ENCODE assay signal across 10 mouse cellular contexts in genomic region chr4:119068918-119069317, GRCm38 (mm10). TPM values are rescaled to one million over a fixed set of nuclear protein-coding genes. Genes with fewer than 3 reads are reported as not detected.
DNase-seq lines count a peak whose midpoint lies in the region; ATAC-seq lines count a peak whose summit lies in the region.
"Had no signal": no experiment of that assay in that cellular context is flagged by ENCODE, and none has a peak within 500 bp of the region (broad histone marks: within the 10 kb centered on the region; RNA-seq: fewer than 3 reads in every experiment).

No protein-coding gene starts in this region.

- 71% methylated on average over 6 of the region's 6 CpGs for WGBS in hindbrain, embryonic 10.5 days
- 65% methylated on average over 6 of the region's 6 CpGs for WGBS in hindbrain, embryonic 13.5 days
- WGBS in liver, embryonic 13.5 days (ENCODE audit: insufficient replicate concordance) = 33% methylated on average over 6 of the region's 6 CpGs

- H3K27ac ChIP-seq in hindbrain, embryonic 10.5 days = peak overlapping the region; percentile 71
- no peak overlapping the region for H3K27ac ChIP-seq in hindbrain, embryonic 13.5 days
- peak overlapping the region; percentile 24; the same call in 1 of the 2 replicates for H3K27ac ChIP-seq in liver, embryonic 13.5 days

- ATAC-seq in hindbrain, embryonic 13.5 days (ENCODE audit: low FRiP score) = no peak
- peak; percentile 82 for ATAC-seq in liver, embryonic 13.5 days (ENCODE audit: low read depth)
- ATAC-seq: Patski had no signal

- no peak overlapping the region for H3K4me2 ChIP-seq in hindbrain, embryonic 13.5 days
- H3K4me2 ChIP-seq in liver, embryonic 13.5 days = no peak overlapping the region

- H3K27me3 ChIP-seq in hindbrain, embryonic 10.5 days (ENCODE audit: insufficient read depth, poor library complexity, severe bottlenecking) = peaks cover 13% of the 10 kb centered on the region
- peaks cover 42% of the 10 kb centered on the region for H3K27me3 ChIP-seq in hindbrain, embryonic 13.5 days
- peaks cover 57% of the 10 kb centered on the region for H3K27me3 ChIP-seq in liver, embryonic 13.5 days
- H3K27me3 ChIP-seq: Patski had no signal

- no peaks in the 10 kb centered on the region for H3K36me3 ChIP-seq in hindbrain, embryonic 10.5 days
- H3K36me3 ChIP-seq in hindbrain, embryonic 13.5 days = no peaks in the 10 kb centered on the region
- no peaks in the 10 kb centered on the region for H3K36me3 ChIP-seq in liver, embryonic 13.5 days

- H3K4me3 ChIP-seq in hindbrain, embryonic 10.5 days = no peak overlapping the region
- H3K4me3 ChIP-seq in hindbrain, embryonic 13.5 days = no peak overlapping the region
- H3K4me3 ChIP-seq in liver, embryonic 13.5 days (replicated peaks) = no peak overlapping the region

- no peaks in the 10 kb centered on the region for H3K9me3 ChIP-seq in hindbrain, embryonic 10.5 days
- H3K9me3 ChIP-seq in hindbrain, embryonic 13.5 days = no peaks in the 10 kb centered on the region
- H3K9me3 ChIP-seq in liver, embryonic 13.5 days (replicated peaks) = no peaks in the 10 kb centered on the region

- H3K4me1 ChIP-seq in hindbrain, embryonic 10.5 days (replicated peaks) = peaks cover 52% of the 10 kb centered on the region
- H3K4me1 ChIP-seq in hindbrain, embryonic 13.5 days (replicated peaks) = peaks cover 32% of the 10 kb centered on the region
- peaks cover 27% of the 10 kb centered on the region for H3K4me1 ChIP-seq in liver, embryonic 13.5 days (replicated peaks)

- DNase-seq in hindbrain, embryonic 10.5 days (ENCODE audit: low spot score) = peak; percentile 45
- peak; percentile 76 for DNase-seq in 416B (ENCODE audit: low read depth)
- DNase-seq in ZHBTc4 (ENCODE audit: low read depth, low spot score) = peak; percentile 81
- no peak for DNase-seq in liver, embryonic 13.5 days
- DNase-seq in adipocyte (ENCODE audit: low spot score) = no peak
- no peak for DNase-seq in urinary bladder, postnatal 36 days (ENCODE audit: low spot score in 2 of 2)
- DNase-seq in spleen, postnatal 36 days (ENCODE audit: low spot score in 2 of 2) = no peak
- DNase-seq: heart, adult 18-20 months had no signal

- H3K9ac ChIP-seq in hindbrain, embryonic 13.5 days = no peak overlapping the region
- 0 out of 2 replicates have a peak overlapping the region, but pooled peaks have one; percentile 19 for H3K9ac ChIP-seq in liver, embryonic 13.5 days

RNA-seq across cellular contexts. Expression of gene Slc2a1, which starts 39.6 kb away (rescaled TPM):
- 153 and 228 TPM in 2 replicates for polyA plus RNA-seq in hindbrain, embryonic 10.5 days (2016; fragmentation: Nextera tagmentation; extraction: Ambion mirVana)
- polyA plus RNA-seq in hindbrain, embryonic 13.5 days (2015; fragmentation: Nextera tagmentation; extraction: Ambion mirVana) = 94.4 and 96.5 TPM in 2 replicates
- polyA plus RNA-seq in liver, embryonic 13.5 days (2015; fragmentation: Nextera tagmentation; extraction: Ambion mirVana) = 272 and 303 TPM in 2 replicates

Comparison
In these comparisons a context has a peak if more than half of its experiments do, and no peak if none do; other contexts are left out.
1. DNase-seq: peak in hindbrain, embryonic 10.5 days (single experiment), 416B (single experiment) and ZHBTc4 (single experiment); none in liver, embryonic 13.5 days (single experiment), adipocyte (single experiment), urinary bladder, postnatal 36 days (0 of 2) and spleen, postnatal 36 days (0 of 2).